Mouse (Mus musculus): ENCODE results near the gene Actn4.
"Not testable (repeated sequence)": the region's sequence is repeated elsewhere in the genome, so short reads cannot be mapped to it uniquely, and the experiment has no call there.

The Actn4 gene

DNA sequence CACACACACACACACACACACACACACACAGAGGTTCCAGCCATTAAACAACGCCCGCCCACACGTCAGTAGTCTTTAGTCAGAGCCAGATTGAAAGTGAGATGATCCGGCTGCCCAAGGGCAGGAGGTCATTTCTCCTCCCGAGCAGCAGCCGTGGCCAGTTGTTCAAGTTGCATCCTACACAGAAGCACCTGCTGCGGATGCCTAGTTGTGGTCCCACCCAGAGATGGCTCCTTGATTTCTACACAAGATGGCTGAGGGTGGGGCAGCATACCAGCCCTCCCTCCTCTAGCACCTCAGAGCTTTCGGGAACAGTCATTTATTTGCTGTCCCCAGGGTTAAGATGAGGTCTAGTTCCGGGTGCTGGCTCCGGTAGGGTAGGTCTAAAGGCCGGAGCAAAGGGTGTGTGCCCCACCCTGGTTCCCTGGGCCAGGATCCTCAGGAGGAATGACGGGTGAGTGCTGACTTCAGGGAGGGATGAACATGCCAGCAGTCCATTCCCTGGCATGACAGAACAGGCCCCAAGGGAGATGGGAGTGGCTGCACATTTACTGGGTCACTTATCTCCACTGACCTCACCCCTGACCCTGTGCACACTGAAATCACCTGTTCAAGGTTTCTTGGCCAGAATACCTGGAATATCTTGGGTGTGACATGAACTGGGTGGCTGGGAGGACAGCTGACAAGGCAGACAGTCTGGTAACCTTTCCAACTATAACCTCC lies 7.7 kb upstream of the Actn4 start:
- peak; percentile 87 for DNase-seq (ENCODE audit: low spot score)

DNA sequence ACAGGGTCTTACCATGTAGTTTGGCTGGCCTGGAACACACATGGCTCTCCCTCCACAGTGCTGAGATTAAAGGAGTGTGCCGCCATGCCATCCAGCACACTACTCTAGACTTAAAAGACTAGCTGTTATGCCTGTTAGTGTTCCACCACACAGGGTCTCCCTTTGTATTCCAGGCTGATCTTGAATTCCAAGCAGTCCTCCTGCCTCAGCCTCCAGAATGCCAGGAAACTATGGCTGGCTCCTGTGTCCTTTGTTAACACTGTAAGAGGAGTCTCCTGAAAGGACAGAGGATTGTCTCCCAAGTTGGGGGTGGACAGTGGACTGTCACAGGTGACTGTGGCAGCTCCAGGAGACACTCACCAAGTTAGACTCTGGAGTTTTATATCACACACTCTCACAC lies 7.1 kb upstream of the Actn4 start:
- no peak for DNase-seq (ENCODE audit: low spot score)

GRCm38 (mm10) chr7:28968120-28968519 lies 6.0 kb upstream of the Actn4 start:
- DNase-seq (ENCODE audit: low spot score): not testable (repeated sequence)

- no peak for DNase-seq (ENCODE audit: low spot score)
Measured at GRCm38 (mm10) chr7:28966751-28967505, 4.8 kb upstream of the Actn4 start.

DNA sequence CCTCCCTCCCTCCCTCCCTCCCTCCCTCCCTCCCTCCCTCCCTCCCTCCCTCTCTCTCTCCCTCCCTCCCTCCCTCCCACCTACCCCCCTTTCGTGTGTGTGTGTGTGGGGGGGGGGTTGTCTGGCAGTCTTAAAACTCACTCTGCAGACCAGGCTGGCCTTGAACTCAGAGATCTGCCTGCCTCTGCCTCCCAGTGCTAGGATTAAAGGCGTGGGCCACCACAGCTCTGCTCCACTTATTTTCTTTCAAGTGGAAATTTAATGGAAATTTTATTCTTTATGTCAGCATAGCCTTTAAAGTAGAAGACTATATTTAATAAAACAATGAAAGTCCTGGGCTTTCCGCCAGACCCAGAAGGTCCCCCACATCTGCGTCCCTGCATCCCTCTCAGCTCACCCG lies 4.0 kb upstream of the Actn4 start:
- DNase-seq (ENCODE audit: low spot score): no peak

- no peak for DNase-seq (ENCODE audit: low spot score)
Measured at GRCm38 (mm10) chr7:28965346-28965840, 3.3 kb upstream of the Actn4 start.

GRCm38 (mm10) chr7:28963399-28963923 lies 1.3 kb upstream of the Actn4 start:
- no peak for DNase-seq (ENCODE audit: low spot score)

GRCm38 (mm10) chr7:28961584-28961926 lies 585 bp downstream of the Actn4 start:
- DNase-seq (ENCODE audit: low spot score): no peak

- no peak for DNase-seq (ENCODE audit: low spot score)
Measured at GRCm38 (mm10) chr7:28960354-28961046, 1.6 kb downstream of the Actn4 start.

- peak; percentile 74 for DNase-seq (ENCODE audit: low spot score)
Measured at GRCm38 (mm10) chr7:28959505-28960045, 2.6 kb downstream of the Actn4 start.

DNA sequence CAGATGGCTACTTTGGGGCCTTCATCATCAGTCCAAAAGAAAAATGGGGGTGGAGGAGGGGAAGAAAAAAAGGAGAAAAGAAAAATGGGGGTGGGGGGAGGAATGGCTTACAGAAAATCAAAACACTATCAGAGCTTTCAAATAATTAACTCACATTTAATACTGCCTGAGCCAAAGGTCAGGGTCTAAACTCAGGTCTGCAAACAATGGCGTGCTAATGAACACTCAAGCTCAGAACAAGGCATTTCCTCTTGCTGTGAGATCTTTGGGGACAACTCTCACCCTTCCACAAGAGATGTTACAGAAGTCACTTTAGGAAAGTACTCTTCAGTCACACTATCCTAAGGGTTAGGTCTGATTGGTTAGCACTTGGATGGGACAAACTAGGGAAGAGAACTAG lies 3.4 kb downstream of the Actn4 start:
- no peak for DNase-seq (ENCODE audit: low spot score)

DNA sequence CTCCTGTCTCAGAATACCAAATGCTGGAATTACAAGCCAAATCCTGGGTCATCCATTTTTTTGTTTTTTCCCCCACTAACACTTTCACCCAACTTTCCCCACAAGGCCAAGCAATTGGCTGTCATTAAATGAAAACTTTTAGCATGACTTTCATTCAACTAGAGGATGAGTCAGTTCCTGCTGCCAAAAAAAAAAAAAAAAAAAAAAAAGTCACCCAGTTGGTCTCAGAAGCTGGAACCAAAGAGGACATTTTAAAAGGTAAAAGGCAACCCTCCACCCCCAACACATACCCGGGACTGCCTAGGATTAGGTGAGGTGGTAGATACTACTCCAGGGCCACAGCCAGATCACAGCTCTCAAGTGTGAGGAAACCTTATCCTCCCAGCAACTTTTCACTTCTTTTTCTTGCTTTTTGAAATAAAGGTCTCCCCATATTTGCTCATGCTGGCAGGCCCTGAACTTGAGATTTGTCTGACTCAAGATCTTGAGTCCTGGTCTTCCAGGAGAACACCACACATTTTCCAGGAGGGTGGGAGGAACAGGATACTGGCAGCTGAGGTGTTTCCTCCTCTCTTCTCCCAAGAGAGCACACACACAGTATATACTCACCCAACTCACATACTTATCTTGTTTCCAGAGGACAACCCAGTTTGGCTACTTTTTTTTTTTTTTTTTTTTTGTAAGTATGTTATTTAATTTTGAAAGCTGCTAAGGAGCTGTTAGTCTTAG lies 4.0 kb downstream of the Actn4 start:
- DNase-seq (ENCODE audit: low spot score): no peak

DNA sequence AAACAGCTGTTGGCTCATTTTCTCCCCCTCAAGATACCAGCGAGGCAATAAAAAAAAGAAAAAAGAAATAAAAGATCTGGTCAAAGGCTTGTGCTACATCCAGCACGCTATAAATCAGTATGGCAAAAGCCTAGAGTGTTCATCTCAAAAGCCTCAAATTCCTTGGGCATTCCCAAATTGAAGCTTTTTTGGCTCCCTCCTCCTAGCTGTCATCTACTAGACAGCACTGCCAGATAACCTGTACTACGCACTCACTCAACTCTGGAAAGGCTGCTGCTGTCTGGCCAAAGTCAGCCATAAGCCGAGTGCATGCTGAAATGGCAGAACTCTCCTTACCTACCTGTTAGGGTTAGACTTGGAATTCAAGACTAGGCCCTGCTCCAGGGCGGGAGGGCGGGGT lies 4.9 kb downstream of the Actn4 start:
- no peak for DNase-seq (ENCODE audit: low spot score)

DNA sequence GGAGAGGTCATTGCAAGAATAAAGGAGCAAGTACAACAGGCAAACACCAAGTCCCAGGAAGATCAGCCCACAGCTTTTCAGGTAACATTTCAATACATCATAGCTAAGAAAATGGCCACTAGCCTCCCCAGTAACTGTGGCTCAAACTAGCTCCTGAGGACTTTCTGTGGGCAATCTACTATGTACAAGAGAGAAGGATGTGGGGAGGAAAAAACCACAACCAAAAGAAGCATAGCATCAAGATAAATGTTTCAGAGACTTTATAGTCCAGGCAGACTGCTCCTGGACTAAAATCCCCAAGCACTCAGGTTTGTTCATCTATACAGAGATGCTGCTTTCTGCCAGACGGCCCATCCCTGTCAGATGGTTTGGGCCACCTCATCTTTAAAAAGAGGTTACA lies 5.9 kb downstream of the Actn4 start:
- DNase-seq (ENCODE audit: low spot score): no peak

DNA sequence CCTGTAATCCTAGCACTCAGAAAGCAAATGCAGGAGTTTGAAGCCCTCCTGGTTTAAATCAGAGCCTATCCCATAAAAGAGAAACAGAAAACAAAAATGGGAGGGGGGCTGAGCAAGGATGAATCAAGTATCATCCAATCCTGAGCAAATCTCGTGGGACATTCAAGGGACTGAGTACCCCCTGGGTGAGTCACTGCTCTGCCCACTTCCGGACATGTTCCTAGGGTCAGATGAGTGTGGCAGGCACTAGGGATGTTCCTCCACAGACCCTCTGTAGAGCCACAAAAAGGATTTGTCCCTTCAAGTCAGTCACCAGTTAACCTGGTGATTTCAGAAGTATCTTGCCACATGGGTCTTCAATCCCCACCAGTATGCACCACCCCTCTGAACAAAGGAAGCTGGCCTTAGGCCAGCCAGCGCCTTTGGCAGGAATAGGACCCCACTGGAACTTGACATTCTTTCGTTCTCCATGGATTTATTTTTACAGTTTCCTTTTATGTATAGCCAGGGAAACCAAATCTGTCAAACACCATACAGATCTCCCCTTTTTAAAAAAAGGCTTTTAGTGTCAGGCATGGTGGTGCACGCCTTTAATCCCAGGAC lies 6.7 kb downstream of the Actn4 start:
- no peak for DNase-seq (ENCODE audit: low spot score)

DNA sequence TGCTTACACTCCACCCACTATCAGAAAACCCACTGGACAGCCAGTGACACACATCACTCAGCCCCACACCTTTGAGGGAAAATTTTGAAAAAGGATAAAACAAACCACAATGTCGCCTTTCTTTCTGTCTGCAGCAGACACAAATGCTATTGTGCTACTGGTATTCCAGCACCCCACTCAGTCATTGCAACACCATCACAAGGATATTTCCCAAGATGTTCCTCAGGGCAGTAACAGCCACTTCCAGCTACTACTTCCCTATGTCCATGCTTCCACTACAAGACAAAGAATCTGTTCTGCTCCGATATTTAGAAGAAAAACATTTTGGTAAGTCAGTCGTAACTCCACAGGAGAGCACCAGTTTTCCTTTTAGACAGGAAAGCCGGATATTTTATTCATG lies 7.4 kb downstream of the Actn4 start:
- no peak for DNase-seq (ENCODE audit: low spot score)

DNA sequence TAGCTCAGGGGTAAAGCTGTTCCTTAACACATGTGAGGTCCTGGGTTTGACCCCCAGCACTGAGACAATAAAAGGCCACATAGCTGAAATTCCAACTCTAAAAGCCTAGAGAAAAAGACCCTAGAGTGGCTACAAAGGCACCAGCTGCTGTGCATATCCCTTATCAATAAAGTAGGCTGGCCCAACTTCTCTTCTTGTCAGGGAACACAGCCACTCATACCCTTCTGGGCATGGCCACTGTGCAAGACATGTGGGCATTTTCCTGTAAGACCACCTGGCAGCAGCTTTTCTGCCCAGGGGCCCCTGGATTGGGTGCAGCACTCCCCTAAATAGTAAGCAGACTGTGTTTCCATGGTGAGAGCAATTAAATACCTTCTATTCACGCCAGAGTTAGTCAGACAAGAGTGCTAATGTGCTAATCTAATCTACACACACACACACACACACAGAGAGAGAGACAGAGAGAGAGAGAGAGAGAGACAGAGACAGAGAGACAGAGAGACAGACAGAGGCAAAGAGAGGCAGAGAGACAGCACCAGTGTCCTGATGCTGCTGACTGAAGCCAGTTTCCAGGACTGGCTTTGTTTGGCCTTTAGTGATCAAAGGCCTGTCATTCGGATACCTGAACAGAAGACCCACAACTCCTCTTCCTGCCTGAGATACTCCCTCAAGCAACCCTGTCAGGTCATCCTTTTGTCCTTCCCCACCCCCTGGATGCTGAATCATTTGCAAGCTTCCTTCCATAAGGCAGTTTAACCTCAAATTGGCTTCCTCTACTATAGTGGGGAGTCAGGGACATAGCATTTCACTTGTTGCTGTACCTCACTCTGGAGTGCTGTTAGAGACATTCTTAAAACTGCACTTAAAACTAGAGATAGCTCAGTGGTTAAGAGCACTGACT lies 8.4 kb downstream of the Actn4 start:
- DNase-seq (ENCODE audit: low spot score): no peak

DNA sequence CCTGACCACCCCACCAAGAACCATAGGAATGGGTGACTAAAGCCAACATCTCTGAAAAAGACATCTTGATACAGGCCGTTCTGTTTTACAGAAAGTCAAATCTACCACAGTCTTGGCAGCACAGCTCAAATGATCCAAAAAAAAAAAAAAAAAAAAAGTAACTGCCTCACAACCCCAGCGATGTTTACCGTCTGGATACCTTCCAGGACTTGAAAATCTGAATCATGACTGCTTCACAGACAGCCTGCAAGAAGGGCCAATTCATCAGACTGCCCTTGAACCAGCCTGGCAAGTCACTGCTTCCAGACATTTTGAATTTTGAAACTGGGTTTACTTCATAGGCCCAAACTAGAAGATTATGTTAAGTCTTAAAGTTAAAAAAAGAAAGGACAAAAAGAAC lies 9.4 kb downstream of the Actn4 start:
- DNase-seq (ENCODE audit: low spot score): no peak

DNA sequence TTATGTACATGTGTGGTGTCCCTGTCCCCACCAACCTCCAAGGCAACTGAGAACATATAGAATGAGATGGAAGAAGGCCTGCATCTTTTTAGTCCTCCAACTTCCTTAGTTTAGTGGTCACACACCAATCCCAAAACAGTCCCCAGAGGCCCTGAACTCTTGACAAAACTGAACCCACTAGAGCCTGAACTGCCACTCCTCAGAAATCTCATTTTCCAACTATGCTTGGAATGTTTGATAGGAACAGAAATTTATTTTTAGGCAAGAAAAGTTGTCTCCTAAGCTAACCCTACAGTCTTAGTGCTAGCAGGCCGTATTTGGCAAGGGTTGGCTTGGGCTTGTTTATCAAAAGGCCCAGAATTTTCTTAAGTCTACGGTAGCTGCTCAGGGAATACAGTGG lies 10.4 kb downstream of the Actn4 start:
- no peak for DNase-seq (ENCODE audit: low spot score)

DNA sequence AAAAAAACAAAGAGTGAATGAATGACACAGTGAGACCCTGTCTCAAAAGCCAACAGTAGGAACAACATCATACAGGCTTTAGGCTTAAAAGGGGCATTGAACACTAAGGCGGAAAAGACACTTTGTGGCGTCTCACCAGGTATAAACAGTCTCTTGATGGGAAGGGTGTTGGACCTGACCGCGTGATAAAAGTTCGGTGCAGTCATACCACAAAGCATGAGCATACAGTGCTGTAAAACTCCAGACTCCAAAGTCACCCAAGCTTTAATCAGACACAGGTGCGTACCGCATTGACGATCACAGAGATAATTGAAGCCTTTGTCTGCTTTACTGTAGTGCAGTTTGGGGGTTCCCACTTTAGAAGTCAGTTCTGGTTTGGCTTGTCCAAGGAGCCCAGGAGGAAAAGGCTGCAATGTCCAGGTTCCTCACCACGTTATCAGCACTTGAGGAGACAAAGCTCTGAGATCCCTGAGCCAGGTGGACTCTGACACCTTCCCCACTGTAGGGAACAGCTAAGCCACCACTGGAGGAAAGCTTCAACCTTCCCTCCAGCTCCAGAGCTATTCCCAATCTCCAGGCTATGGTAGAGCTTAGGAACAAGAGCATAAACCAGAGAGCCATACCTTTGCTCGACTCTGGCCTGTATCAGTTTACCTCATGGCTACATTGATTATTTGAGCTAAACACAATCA lies 11.6 kb downstream of the Actn4 start:
- no peak for DNase-seq (ENCODE audit: low spot score)

Data from yolk sac, embryonic 10.5 days (tissue).